Mouse (Mus musculus) cerebellum, adult 2 months (tissue): ENCODE measurements around the gene Rogdi.

Source experiments
- CTCF ChIP-seq: fragments of 200-500 bp; IDR thresholded peaks from 2 replicates; pipeline ENCODE4 v1.5.1; 2011; ENCODE audit warnings: low read depth, mild to moderate bottlenecking, control low read depth, low read length, moderate library complexity, borderline replicate concordance; ENCODE audit not compliant: insufficient read depth
- POLR2A ChIP-seq: fragments of 200-500 bp; IDR thresholded peaks from 2 replicates; pipeline ENCODE4 v1.6.1; 2011; ENCODE audit warnings: low read length, control low read depth, borderline replicate concordance; ENCODE audit not compliant: insufficient read depth

DNA sequence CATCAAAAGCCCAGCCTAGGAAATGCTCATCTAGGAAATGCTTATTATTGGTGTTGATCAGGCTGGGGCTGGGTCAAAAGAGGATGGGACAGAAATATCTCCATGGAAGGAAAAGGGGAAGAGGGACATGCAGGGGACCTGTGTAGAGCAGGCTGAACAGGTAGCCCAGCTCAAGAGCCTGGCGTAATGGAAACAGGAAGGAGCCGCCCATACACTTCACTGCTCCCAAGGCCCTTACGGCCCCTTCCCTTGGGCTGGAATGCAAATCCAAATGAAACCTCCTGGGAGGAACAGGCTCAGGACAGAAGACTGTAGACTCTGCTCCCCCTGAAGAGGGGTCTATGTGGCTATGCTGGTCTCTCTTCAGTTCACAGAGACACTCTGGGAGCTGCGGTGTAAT is 1.2 kb upstream of the Rogdi start:
- TF ChIP-seq POLR2A (no peak), CTCF (no peak)
